Mouse (Mus musculus): Measurements from ENCODE around the gene Gm12117. TPM values are rescaled to one million over a fixed set of nuclear protein-coding genes. Genes with fewer than 3 reads are reported as not detected.

Gm12117 gene
- polyA plus RNA-seq (2014; fragmentation: Nextera tagmentation; extraction: Ambion mirVana): not detected in 2 replicates

GRCm38 (mm10) chr11:33276637-33277036 is at the start of gene Gm12117:
Gene Gm12117, minus strand, starts transcription at chr11:33276737.
- H3K36me3 ChIP-seq (ENCODE audit: control insufficient read depth, insufficient read depth, low read length): no peaks in the 10 kb centered on the region
- no peak within 1 kb of the TSS for H3K4me2 ChIP-seq
- ATAC-seq (replicated peaks; ENCODE audit: insufficient number of reproducible peaks, low FRiP score, low TSS enrichment): no peak
- 92% methylated on average over 3 of the region's 3 CpGs for whole genome bisulfite sequencing (ENCODE audit: insufficient replicate concordance)
- H3K27me3 ChIP-seq (ENCODE audit: control insufficient read depth, insufficient read depth, low read length): no peaks in the 10 kb centered on the region
- H3K9ac ChIP-seq (ENCODE audit: low read depth, low read length): no peak within 1 kb of the TSS
- H3K9me3 ChIP-seq (replicated peaks; ENCODE audit: control insufficient read depth, low read length): no peaks in the 10 kb centered on the region
- no peak within 1 kb of the TSS for H3K27ac ChIP-seq (ENCODE audit: low read depth, low read length)
- H3K4me3 ChIP-seq (ENCODE audit: low read depth, low read length): no peak within 1 kb of the TSS
- H3K4me1 ChIP-seq (ENCODE audit: control insufficient read depth, insufficient read depth, low read length): no peaks in the 10 kb centered on the region

GRCm38 (mm10) chr11:33319006-33319611 is 42.6 kb upstream of the Gm12117 start:
- no peak for ATAC-seq (replicated peaks; ENCODE audit: insufficient number of reproducible peaks, low FRiP score, low TSS enrichment)
- WGBS (ENCODE audit: insufficient replicate concordance): 83% methylated on average over 7 of the region's 7 CpGs

DNA sequence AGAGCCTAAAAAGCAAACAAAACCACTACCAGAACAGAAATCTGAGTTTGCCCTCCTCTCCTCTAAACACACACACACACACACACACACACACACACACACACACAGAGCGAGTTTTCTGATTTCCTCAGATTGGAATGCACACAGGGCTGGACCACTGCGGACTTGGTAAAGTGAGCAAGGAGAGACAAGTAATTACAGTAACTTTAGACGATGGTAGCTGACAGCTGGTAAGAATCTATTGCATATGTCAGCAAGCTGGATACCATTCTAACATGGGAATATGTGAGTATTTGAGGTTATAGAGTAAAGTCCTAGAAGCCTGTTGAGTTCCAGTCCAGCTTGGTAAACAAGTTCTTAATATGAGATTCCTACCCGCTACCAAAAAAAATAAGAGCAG is 33.0 kb upstream of the Gm12117 start:
- Histone ChIP-seq H3K27me3 (ENCODE audit: control insufficient read depth, insufficient read depth, low read length) (no peaks in the 10 kb centered on the region), H3K9me3 (replicated peaks; ENCODE audit: control insufficient read depth, low read length) (no peaks in the 10 kb centered on the region), H3K9ac (ENCODE audit: low read depth, low read length) (no peak overlapping the region), H3K4me3 (ENCODE audit: low read depth, low read length) (no peak overlapping the region), H3K4me2 (no peak overlapping the region), H3K4me1 (ENCODE audit: control insufficient read depth, insufficient read depth, low read length) (no peaks in the 10 kb centered on the region), H3K27ac (ENCODE audit: low read depth, low read length) (no peak overlapping the region), H3K36me3 (ENCODE audit: control insufficient read depth, insufficient read depth, low read length) (no peaks in the 10 kb centered on the region)
- no peak for ATAC-seq (replicated peaks; ENCODE audit: insufficient number of reproducible peaks, low FRiP score, low TSS enrichment)
- 73% methylated on average over 4 of the region's 4 CpGs for WGBS (ENCODE audit: insufficient replicate concordance)

More at GRCm38 (mm10) chr11:33319006-33319611, 42.6 kb upstream of the Gm12117 start:
- H3K36me3 ChIP-seq (ENCODE audit: control insufficient read depth, insufficient read depth, low read length): no peaks in the 10 kb centered on the region
- no peaks in the 10 kb centered on the region for H3K27me3 ChIP-seq (ENCODE audit: control insufficient read depth, insufficient read depth, low read length)
- H3K4me3 ChIP-seq (ENCODE audit: low read depth, low read length): no peak overlapping the region
- H3K4me2 ChIP-seq: no peak overlapping the region
- H3K9ac ChIP-seq (ENCODE audit: low read depth, low read length): no peak overlapping the region
- H3K27ac ChIP-seq (ENCODE audit: low read depth, low read length): no peak overlapping the region
- no peaks in the 10 kb centered on the region for H3K9me3 ChIP-seq (replicated peaks; ENCODE audit: control insufficient read depth, low read length)
- no peaks in the 10 kb centered on the region for H3K4me1 ChIP-seq (ENCODE audit: control insufficient read depth, insufficient read depth, low read length)

- no peaks in the 10 kb centered on the region for H3K4me1 ChIP-seq (ENCODE audit: control insufficient read depth, insufficient read depth, low read length)
- no peak overlapping the region for H3K27ac ChIP-seq (ENCODE audit: low read depth, low read length)
- H3K36me3 ChIP-seq (ENCODE audit: control insufficient read depth, insufficient read depth, low read length): no peaks in the 10 kb centered on the region; the same call in 1 of the 2 replicates
- WGBS (ENCODE audit: insufficient replicate concordance): 68% methylated on average over 8 of the region's 8 CpGs
- no peaks in the 10 kb centered on the region for H3K27me3 ChIP-seq (ENCODE audit: control insufficient read depth, insufficient read depth, low read length)
- H3K9ac ChIP-seq (ENCODE audit: low read depth, low read length): no peak overlapping the region
- no peak overlapping the region for H3K4me2 ChIP-seq
- ATAC-seq (replicated peaks; ENCODE audit: insufficient number of reproducible peaks, low FRiP score, low TSS enrichment): no peak
- H3K9me3 ChIP-seq (replicated peaks; ENCODE audit: control insufficient read depth, low read length): no peaks in the 10 kb centered on the region
- no peak overlapping the region for H3K4me3 ChIP-seq (ENCODE audit: low read depth, low read length)
These were observed 24.3 kb upstream of the Gm12117 start for GRCm38 (mm10) chr11:33300859-33301258.

DNA sequence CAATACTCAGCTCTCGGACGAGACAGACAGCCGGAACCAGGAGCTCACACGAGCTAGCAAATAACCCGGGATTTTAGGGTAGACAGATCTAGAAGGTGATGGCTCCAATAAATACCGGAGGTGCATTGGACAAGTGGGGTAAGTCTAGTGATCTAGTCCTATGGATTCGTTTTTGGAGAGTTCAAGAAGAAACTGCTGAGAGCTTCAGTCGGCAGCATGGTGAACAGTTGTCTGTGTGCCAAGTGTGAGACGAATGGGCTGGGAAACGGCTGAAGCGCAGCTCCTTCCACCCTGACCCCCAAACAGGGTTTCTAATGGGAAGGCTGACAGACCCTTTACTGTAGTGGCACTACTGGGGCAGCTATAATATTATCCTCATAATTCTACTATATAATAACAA is 22.8 kb upstream of the Gm12117 start:
- Histone ChIP-seq H3K9ac (ENCODE audit: low read depth, low read length) (no peak overlapping the region), H3K9me3 (replicated peaks; ENCODE audit: control insufficient read depth, low read length) (no peaks in the 10 kb centered on the region), H3K4me2 (no peak overlapping the region), H3K27ac (ENCODE audit: low read depth, low read length) (no peak overlapping the region), H3K27me3 (ENCODE audit: control insufficient read depth, insufficient read depth, low read length) (no peaks in the 10 kb centered on the region), H3K4me1 (ENCODE audit: control insufficient read depth, insufficient read depth, low read length) (no peaks in the 10 kb centered on the region), H3K4me3 (ENCODE audit: low read depth, low read length) (no peak overlapping the region), H3K36me3 (ENCODE audit: control insufficient read depth, insufficient read depth, low read length) (no peaks in the 10 kb centered on the region; the same call in 1 of the 2 replicates)
- 78% methylated on average over 11 of the region's 11 CpGs for WGBS (ENCODE audit: insufficient replicate concordance)
- no peak for ATAC-seq (replicated peaks; ENCODE audit: insufficient number of reproducible peaks, low FRiP score, low TSS enrichment)

DNA sequence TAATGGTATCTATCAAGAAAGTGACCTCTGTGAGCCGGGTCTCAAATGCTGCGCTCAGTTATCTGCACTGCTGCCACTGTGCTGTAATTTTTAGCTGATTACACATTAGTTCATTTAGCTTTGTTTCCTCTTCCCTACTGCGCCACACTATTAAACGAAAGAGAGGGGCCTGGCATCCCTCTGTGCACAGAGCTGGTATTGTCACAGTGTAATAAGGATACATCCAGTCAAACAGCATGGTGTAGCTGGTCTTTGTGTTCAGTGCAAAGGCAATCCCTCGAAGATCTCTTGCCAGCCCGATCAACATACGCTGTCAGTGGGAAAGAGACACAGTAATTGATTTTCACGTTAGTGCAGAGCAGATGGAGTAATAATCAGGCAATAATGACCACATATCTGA is 20.6 kb upstream of the Gm12117 start:
- no peak for ATAC-seq (replicated peaks; ENCODE audit: insufficient number of reproducible peaks, low FRiP score, low TSS enrichment)
- Histone ChIP-seq H3K36me3 (ENCODE audit: control insufficient read depth, insufficient read depth, low read length) (no peaks in the 10 kb centered on the region; the same call in 1 of the 2 replicates), H3K4me2 (no peak overlapping the region), H3K4me1 (ENCODE audit: control insufficient read depth, insufficient read depth, low read length) (no peaks in the 10 kb centered on the region), H3K9ac (ENCODE audit: low read depth, low read length) (no peak overlapping the region), H3K9me3 (replicated peaks; ENCODE audit: control insufficient read depth, low read length) (no peaks in the 10 kb centered on the region), H3K4me3 (ENCODE audit: low read depth, low read length) (no peak overlapping the region), H3K27ac (ENCODE audit: low read depth, low read length) (no peak overlapping the region), H3K27me3 (ENCODE audit: control insufficient read depth, insufficient read depth, low read length) (no peaks in the 10 kb centered on the region)
- 81% methylated on average over 8 of the region's 8 CpGs for WGBS (ENCODE audit: insufficient replicate concordance)

DNA sequence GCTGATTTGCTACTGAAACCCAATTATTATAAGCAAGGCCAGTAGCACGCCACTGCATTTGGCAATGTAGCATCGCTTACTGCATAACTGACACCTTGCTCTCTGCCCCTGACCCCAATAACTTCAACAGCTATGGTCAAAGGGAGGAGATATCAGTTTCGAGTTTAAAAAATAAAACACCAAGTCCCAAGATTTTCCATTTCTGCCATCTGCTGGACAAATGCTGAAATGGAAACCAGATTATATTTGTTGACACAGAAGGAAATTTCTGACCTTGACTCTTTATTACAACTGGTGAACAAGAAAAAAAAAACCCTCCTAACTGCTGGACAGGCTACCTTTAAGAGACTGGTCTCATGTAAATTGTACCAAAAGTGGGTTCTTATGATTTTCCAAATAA is 18.9 kb upstream of the Gm12117 start:
- ATAC-seq (replicated peaks; ENCODE audit: insufficient number of reproducible peaks, low FRiP score, low TSS enrichment): no peak
- no peaks in the 10 kb centered on the region for H3K27me3 ChIP-seq (ENCODE audit: control insufficient read depth, insufficient read depth, low read length)
- no peak overlapping the region for H3K9ac ChIP-seq (ENCODE audit: low read depth, low read length)
- 57% methylated on average over 3 of the region's 3 CpGs for WGBS (ENCODE audit: insufficient replicate concordance)
- H3K4me3 ChIP-seq (ENCODE audit: low read depth, low read length): no peak overlapping the region
- no peaks in the 10 kb centered on the region for H3K9me3 ChIP-seq (replicated peaks; ENCODE audit: control insufficient read depth, low read length)
- H3K4me2 ChIP-seq: no peak overlapping the region
- H3K4me1 ChIP-seq (ENCODE audit: control insufficient read depth, insufficient read depth, low read length): no peaks in the 10 kb centered on the region
- no peaks in the 10 kb centered on the region; the same call in 1 of the 2 replicates for H3K36me3 ChIP-seq (ENCODE audit: control insufficient read depth, insufficient read depth, low read length)
- no peak overlapping the region for H3K27ac ChIP-seq (ENCODE audit: low read depth, low read length)

- no peak for ATAC-seq (replicated peaks; ENCODE audit: insufficient number of reproducible peaks, low FRiP score, low TSS enrichment)
- WGBS (ENCODE audit: insufficient replicate concordance): 73% methylated on average over 6 of the region's 6 CpGs
These were observed 17.5 kb upstream of the Gm12117 start for GRCm38 (mm10) chr11:33294063-33294462.

GRCm38 (mm10) chr11:33278571-33278970 is 2.0 kb upstream of the Gm12117 start:
- Histone ChIP-seq H3K9ac (ENCODE audit: low read depth, low read length) (no peak overlapping the region), H3K9me3 (replicated peaks; ENCODE audit: control insufficient read depth, low read length) (no peaks in the 10 kb centered on the region), H3K4me3 (ENCODE audit: low read depth, low read length) (no peak overlapping the region), H3K4me1 (ENCODE audit: control insufficient read depth, insufficient read depth, low read length) (no peaks in the 10 kb centered on the region), H3K36me3 (ENCODE audit: control insufficient read depth, insufficient read depth, low read length) (no peaks in the 10 kb centered on the region), H3K27me3 (ENCODE audit: control insufficient read depth, insufficient read depth, low read length) (no peaks in the 10 kb centered on the region), H3K4me2 (no peak overlapping the region), H3K27ac (ENCODE audit: low read depth, low read length) (no peak overlapping the region)
- no peak for ATAC-seq (replicated peaks; ENCODE audit: insufficient number of reproducible peaks, low FRiP score, low TSS enrichment)
- WGBS (ENCODE audit: insufficient replicate concordance): 83% methylated on average over 2 of the region's 2 CpGs

More at GRCm38 (mm10) chr11:33294063-33294462, 17.5 kb upstream of the Gm12117 start:
- no peaks in the 10 kb centered on the region for H3K9me3 ChIP-seq (replicated peaks; ENCODE audit: control insufficient read depth, low read length)
- H3K36me3 ChIP-seq (ENCODE audit: control insufficient read depth, insufficient read depth, low read length): no peaks in the 10 kb centered on the region
- H3K9ac ChIP-seq (ENCODE audit: low read depth, low read length): no peak overlapping the region
- H3K4me3 ChIP-seq (ENCODE audit: low read depth, low read length): no peak overlapping the region
- H3K4me2 ChIP-seq: no peak overlapping the region
- H3K27me3 ChIP-seq (ENCODE audit: control insufficient read depth, insufficient read depth, low read length): no peaks in the 10 kb centered on the region
- no peaks in the 10 kb centered on the region for H3K4me1 ChIP-seq (ENCODE audit: control insufficient read depth, insufficient read depth, low read length)
- H3K27ac ChIP-seq (ENCODE audit: low read depth, low read length): no peak overlapping the region
